Mouse (Mus musculus): Measurements from ENCODE around the gene Zcrb1. TPM values are rescaled to one million over a fixed set of nuclear protein-coding genes. Genes with fewer than 3 reads are reported as not detected.
"Not testable (repeated sequence)": the region's sequence is repeated elsewhere in the genome, so short reads cannot be mapped to it uniquely, and the experiment has no call there.

Zcrb1 gene
- 86.4 and 112 TPM in 2 replicates for total RNA-seq (2021)
- long read RNA-seq, transcript Zcrb1-201 (8 exons, 877 nt): major isoform, 59 of 73 reads
- long read RNA-seq, partial matches to known transcripts: 6 of 73 reads
- long read RNA-seq, other reads (novel, unspliced or antisense): 7 of 73 reads

DNA sequence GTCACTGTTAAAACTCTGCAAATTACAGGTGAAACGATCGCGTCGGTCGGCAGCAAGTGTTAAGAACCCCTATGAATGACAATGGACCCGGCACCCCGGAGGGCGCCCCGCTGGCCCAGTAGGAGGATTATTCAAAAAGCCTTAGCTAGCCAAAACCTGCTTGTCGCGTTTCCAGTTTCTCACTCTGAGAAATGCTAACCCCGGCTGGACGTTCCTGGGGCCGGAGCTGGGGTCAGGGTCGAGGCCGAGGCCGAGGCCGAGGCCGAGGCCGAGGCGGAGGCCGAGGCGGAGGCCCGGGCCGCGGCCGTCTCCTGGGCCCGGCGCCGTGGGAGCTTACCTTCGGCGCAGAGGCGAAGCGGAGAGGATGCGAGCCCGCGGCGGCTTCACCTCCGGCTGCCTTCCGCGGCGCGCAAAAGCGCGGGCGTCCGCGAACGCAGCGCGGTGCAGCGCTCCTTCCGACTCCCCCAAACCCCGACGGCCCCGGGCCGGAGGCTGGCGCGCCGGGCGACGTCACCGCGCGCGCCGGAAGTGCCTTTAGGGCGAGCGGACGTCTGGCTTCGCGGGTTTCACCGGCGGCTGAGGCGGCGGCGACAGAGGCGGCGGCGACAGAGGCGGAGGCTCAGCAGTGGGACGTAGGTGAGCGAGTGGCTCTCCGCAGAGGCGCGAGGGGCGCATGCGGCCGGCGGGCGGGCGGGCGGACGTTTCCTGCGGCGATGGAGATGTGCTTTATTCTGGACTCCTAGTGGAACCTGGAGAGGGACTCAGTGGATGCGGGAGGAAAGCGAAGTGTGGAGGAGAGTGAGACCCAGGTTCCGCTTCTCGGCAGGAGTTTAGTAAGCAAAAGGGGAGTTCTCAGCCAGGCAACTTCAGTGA is at the start of gene Zcrb1, which contains the start of gene Pphln1:
TSS of gene Zcrb1 (minus strand) at position 509 of the 873 bp plus-strand sequence.
TSS of gene Pphln1 (plus strand) at position 525 of the 873 bp plus-strand sequence.
- DNase-seq: peak; percentile 85

DNA sequence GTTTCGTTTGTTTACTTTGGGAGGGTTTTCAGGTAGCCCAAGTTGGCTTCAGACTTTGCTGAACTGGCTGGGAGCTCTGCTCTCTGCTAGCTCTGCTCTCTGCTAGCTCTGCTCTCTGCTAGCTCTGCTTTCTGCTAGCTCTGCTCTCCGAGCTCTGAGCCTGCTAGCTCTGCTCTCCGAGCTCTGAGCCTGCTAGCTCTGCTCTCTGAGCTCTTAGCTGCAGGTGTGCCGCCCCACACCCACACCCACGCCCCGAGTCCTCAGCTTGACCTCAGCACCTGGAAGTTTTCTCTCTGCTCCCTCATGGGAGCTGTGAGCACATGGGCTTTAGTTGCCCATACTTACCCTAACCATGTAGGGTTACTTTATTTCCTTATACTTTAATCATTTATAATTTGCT is 45.5 kb upstream of the Zcrb1 start:
- DNase-seq: no peak

DNA sequence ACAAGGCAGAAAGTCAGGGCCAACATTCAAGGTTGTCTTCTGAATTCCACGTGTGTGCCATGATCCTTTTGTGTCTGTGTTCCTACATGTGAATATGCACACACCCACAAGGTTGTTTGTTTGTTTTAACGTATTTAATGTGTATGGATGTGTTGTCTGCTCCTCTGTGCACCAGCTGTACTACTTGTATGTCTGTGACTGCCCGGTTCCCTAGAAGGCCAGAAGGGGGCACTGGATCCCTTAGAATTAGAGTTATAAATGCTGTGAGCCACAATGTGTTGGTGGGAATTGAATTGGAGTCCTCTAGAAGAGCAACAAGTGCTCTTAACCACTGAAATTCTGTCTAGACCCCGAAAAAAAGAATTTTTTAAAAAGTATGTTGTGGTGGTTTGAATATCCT is 44.1 kb upstream of the Zcrb1 start:
- no peak for DNase-seq

DNA sequence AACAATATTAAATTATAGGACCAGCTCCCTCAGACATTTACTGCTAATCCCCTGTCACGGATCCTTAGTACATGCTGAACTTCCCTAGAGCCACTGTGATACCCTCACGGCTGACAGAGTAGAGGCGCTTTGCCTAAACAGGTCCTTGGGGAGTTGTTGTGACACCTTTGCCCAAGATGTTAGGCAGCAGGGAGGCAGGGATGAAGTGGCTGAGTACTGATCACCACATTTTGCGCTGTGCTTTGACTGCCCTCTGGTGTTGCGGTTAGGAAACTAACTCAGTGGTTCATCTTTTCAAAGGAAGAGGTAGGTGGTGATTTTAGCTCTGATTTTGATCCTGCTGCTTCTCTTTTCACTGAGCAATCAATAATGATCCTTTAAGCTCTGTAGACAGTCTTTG is 40.5 kb upstream of the Zcrb1 start:
- peak; percentile 47 for DNase-seq

DNA sequence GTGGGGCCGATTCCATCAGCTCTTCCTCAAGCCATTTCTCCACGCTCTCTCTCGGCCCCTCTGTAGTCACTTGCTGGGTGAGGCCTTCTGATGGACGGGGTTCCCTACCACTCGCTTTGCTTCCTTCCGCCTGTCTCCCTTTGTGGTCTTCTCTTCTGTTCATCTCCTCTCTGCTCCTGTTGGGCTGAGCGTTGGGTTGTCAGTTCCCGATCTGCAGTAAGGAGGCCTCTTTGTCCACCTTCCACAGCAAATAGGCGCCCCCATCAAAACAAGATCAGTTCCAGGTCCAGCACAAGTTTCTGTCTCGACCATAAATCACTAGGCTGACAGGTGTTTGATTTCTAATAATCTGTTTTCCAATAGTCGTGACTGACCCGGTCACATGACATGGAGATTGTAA is 37.9 kb upstream of the Zcrb1 start:
- no peak for DNase-seq

DNA sequence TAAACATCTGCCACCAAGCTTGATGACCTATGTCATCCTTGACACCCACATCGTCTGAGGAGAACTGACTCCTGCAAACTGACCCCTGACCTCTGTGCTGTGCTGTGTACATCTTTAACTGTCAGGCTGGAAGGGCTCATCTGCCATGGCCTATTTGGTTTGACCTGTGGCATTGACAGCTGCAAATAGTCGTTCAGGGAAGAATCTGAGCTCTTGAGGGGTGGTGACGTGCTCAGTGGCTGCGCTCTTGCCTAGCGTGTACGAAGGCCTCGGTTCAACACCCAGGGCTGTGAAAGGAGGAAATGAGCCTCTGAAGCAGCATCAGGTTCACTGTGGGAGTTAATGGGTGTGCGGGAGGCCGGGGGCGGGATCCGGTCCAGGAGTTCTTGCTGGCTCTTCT is 35.7 kb upstream of the Zcrb1 start:
- DNase-seq: no peak

DNA sequence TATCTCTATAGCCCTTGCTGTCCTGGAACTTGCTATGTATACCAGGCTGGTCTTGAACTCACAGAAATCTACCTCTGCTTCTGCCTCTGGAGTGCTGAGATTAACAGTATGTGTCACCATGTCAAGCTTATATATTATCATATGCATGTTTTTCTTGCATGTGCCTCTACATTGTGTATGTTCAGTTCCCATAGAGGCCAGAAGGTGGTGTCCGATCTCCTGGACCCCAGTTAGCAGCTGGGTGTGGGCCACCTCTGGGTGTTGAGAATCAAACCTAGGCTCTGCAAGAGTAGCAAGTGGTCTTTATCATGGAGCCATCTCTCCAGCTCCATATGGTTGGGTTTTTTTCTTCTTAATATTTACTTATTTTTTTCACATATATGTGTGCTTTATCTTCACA is 24.4 kb upstream of the Zcrb1 start:
- DNase-seq: no peak

DNA sequence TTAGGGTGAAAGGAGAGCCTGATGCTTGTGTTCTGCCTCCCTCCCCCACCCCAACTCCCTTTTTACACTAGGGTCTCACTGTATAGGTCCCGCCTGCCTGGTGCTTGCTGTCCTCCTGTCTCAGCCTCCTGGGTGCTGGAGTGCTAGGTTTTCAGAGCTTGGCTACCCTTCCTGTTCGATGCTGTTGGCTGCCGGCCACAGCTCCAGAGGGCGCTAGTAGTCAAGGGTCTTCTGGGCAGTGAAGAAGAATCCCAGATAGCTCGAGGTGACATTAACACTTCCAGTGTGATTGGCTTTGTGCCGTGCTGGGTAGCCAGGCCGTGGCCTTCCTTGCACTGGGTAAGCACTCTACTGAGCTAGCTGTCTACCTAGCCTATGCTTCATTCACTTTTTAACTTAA is 22.5 kb upstream of the Zcrb1 start:
- no peak for DNase-seq

DNA sequence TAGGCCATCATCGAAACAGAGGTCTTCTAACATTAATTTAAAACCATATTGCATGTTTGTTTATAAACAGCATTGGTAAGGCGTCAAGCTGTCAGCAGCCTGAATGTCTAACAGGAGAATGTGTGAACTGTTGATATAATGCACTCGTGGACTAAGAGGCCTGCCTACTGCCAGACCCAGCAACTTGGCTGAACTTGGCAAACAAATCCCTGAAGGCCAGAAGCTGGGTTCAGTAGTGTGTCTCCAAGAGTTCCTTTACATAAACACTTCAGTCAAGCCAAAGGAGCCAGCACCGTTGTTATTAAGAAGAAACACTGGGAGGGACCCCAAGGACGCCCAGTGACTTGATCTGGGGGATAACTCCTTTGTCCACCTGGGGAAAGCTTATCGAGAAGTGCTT is 18.2 kb upstream of the Zcrb1 start:
- DNase-seq: no peak

DNA sequence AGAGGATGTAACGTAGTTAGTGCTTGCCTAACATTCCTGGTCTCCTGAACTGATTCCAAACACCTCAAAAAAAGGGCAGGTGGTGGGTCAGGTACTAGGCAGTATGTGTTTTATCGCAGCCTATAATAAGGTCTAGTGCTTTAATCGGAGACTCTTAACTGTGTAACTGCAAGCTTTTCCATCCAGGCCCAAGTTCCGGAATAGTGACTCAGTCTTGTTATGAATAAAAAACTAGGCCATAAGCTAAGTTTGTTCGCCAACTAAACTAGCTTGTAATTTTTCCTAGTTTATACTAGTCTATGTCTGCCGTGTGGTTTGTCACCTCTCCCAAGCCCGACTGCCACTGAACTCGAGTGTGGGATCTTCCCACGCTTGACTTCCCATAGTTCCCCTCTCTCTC is 16.3 kb upstream of the Zcrb1 start:
- DNase-seq: no peak

DNA sequence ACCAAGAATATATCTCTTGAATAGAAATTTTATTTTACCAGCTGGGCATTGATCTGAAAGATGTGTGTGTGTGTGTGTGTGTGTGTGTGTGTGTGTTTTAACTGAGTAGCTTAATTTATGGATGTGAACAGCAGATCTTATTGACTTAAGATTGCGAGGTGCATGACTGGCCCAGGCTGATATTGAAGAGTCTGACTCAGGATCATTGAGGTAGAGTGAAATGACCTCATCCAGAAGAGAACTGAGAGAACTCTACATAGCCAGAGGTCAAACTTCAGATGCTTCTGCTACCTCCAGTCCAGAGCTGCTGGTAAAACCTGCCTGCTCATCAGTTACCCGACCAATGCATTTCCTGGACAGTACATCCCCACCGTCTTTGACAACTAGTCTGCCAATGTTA is 14.3 kb upstream of the Zcrb1 start:
- no peak for DNase-seq

DNA sequence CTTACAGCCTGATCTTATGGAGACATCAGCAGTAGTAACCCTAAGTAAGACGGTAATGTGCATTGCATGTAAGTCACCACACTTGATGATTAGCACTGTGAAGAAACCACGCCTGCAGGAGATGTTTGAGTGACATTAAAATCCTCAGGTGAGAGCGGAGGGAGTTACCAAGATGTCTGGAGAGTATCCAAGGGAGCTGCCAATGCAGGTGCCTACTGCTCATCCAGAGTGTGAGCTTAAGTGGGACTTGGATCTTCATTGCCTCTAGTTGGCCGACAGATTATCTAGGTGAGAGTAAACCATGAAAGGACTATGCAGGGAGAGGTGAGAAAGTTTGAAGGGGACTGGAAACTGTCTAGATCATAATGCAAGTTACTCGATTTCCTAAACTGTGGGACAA is 8.4 kb upstream of the Zcrb1 start:
- DNase-seq: no peak

DNA sequence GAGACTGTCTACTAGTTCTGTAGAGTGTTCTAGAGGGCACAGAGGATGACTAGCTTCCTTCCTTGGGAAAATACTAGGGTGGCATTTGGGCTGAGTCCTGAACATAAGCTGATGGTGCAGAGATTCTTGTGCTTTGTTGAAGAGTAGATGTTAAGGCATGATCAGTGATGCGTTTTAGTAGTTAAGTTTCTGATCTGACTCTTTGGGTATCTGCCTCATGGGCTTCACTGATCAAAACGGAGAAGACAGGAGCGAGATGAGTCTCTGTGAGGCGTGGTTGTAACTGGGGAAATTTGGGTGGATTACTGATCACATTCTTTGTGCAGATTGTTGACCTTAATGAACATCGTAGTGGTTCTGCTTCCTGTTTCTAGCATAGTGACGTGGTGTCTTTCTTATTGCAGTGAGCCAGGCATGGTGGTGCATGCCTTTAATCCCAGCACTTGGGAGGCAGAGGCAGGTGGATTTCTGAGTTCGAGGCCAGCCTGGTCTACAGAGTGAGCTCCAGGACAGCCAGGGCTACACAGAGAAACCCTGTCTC is 7.4 kb upstream of the Zcrb1 start:
- no peak for DNase-seq

DNA sequence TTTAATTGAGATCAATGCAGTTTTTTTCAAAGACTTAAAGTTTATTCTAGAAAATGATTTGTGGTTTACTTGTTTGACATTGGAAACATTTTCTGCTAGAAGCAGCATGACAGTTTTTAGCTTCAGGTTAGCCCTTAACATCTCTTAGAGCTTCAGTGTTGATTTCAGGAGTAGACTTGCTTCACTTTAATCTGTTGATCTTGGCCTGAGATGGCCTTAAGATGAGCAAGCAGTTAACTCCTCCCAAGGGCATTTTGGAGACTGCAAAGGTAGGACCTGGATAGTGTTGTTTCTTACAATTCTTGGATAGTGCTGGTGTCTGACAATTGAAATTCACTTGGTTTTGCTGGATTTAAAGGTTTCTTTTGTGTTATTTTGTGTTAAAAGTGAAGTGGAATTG is 6.7 kb upstream of the Zcrb1 start:
- DNase-seq: no peak

DNA sequence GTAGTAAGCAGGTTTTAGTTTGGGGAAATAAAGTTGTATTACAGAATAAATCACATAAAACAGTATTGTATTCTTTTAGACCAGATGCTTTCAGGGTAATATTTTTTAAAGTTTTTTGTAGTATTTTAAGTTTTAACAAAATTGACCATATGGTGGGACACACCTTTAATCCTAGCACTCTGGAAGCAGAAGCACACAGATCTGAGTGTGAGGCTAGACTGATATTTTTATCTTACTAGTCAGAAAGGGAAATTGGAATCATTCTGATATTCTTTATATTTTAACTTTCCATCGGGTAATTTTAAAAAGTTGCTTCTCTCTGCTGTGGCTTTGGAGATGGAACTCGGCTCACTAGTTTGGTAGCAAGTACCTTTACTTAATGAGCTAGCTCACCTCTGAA is 4.6 kb upstream of the Zcrb1 start:
- no peak for DNase-seq

DNA sequence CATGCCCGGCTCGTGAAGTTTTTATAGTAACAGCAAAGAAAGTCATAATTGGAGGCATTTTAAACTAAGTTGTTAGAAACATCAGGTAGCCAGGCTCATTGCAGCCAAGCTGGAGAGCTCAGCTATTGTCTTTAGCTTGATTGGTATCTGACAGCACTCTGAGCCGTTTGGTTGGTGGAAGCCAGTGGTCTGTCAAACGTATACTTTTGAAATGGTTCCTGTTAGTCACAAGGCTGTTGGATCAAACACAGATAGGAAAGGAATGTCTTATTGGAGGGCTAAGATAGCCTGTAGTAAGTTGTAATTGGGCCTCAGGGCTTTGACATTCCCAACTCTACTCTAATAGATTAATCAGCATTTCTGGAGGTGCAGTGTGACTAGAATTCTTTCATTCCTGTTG is 3.3 kb upstream of the Zcrb1 start:
- no peak for DNase-seq

DNA sequence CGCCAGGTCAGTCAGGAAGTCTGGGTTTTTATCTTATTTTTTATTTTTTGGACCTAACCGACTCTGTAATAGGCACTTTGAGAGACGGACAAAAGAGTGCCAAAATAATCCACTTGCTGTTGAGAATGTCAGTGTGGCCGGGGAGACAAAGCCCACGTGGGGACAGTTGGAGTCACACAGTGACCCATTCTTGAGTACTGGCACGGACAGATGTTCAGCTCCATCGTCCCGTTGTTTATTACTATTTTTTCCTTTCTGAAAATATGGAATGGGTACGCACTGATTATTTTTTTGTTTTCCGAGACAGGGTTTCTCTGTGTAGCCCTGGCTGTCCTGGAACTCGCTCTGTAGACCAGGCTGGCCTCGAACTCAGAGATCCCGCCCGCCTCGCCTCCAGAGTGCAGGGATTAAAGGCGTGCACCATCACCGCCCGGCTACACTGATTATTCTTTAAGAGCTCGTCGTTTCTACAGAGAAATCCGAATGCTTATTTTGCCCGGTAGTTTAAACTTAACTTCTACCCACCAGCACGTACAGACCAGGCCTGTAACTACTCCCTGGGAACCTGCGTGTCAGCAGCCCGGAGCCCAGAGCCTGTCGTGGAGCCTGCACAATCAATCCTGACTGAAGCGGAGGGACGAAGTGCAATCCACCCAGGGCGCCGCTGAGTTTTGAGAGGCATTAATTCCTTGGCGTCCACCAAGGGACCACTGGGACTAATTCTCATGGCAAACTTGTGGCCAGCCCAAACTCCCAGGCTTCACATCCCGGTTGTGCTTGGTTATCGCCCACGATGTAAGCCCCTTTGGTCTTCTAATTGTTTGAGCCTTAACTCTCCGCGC is 786 bp upstream of the Zcrb1 start:
- no peak for DNase-seq

DNA sequence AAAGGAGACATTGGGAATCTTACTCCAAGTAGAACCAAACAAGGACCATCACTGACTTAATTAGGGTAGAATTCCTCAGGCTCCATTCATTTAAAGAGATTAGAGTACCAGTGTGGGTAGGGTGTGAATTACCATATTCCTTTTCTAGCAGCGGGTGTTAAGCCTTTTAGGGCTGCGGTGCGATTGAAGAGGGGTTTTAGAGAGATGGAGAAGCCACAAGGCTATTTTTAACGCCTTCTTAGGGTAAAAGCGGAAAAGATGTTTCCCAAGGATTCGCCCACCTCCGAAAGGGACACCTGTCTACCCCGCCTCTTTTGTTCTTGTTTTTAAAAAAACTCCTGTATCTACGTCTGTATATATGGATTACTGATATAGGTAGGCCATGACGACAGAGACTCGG is 865 bp downstream of the Zcrb1 start:
- no peak for DNase-seq

DNA sequence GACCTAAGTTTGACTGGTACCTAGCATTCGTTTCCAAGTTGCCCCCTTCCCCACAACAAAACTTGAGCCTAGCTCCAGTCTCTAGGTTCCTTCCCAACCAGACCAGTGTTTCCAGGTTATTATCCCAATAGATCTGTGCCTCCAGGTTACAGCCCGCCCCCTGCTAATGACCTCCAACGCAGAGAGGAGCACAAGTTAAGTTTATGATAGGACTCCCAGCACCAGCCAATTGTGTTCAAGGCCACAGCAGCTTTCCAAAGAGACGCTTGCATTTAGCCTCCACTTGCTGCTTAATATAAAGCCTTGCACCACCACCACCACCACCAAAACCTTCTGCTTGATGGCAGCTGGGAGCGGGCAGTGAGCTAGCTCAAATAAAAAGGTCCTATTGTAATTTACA is 16.8 kb downstream of the Zcrb1 start:
- DNase-seq: no peak

DNA sequence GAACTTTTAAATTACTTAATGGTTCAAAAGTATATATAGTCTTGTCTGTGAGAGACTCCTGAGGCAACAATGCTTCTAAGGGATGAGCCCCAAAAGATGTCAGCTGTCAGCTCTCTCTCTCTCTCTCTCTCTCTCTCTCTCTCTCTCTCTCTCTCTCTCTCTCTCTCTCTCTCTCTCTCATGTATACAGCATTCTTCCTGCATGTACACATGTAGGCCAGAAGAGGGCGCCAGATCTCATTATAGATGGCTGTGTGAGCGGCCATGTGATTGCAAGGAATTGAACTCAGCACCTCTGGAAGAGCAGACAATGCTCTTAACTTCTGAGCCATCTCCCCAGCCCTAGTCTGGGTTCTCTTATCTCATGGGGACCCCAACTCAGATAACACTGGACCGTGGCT is 19.0 kb downstream of the Zcrb1 start:
- no peak for DNase-seq

DNA sequence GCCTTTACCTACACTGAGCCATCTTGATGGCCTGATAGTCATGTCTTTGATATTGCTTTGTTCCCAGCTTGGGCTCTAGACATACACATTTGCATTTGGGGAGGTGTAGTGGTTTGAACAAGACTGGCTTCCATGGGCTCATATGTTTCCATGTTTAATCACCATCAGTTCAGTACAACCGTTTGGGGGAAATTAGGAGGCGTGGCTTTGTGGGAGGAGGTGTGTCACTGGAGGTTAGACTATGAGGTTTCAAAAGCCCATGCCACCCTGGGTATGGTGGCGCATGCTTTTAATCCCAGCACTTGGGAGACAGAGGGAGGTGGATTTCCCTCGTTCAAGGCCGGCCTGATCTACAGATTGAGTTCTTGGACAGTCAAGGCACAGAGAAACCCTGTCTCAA is 22.4 kb downstream of the Zcrb1 start:
- no peak for DNase-seq

DNA sequence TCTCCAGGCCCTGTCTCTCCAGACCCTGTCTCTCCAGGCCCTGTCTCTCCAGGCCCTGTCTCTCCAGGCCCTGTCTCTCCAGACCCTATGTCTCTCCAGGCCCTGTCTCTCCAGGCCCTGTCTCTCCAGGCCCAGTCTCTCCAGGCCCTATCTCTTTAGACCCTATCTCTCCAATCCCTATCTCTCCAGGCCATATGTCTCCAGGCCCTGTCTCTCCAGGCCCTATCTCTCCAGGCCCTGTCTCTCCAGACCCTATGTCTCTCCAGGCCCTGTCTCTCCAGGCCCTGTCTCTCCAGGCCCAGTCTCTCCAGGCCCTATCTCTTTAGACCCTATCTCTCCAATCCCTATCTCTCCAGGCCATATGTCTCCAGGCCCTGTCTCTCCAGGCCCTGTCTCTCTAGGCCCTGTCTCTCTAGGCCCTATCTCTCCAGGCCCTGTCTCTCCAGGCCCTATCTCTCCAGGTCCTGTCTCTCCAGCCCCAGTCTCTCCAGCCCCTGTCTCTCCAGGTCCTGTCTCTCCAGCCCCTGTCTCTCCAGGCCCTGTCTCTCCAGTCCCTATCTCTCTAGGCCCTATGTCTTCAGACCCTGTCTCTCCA is 25.5 kb downstream of the Zcrb1 start:
- DNase-seq: not testable (repeated sequence)

DNA sequence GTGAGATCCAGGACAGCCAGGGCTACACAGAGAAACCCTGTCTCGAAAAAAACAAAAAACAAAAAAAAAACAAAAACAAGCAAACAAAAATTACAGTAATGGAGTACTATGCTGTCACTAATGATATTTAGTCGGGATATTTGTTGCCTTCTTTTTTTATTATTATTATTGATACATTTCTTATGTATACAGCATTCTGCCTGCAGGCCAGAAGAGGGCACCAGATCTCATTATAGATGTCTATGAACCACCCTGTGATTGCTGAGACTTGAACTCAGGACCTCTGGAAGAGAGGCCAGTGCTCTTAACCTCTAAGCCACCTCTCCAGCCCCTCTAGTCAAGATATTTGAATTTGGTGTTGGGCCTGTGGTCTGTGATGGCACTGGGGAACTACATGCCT is 26.3 kb downstream of the Zcrb1 start:
- no peak for DNase-seq

All from adrenal gland, postnatal 25 days (tissue).